Mouse (Mus musculus) hindbrain, embryonic 13.5 days (tissue): ENCODE data around the gene Dhx16. TPM values are rescaled to one million over a fixed set of nuclear protein-coding genes. Genes with fewer than 3 reads are reported as not detected.

Experiments used
- ATAC-seq: fragments of 200-750 bp; cut with Nextera tagmentation; 2 replicates; pipeline ENCODE4 v1.8.0; 2017; ENCODE audit warnings: moderate TSS enrichment; ENCODE audit not compliant: low FRiP score
- H3K27ac ChIP-seq: fragments of 300-500 bp; sonication (generic); 2 replicates; pipeline ENCODE4 v1.5.1; 2015; ENCODE audit warnings: inconsistent platforms, mild to moderate bottlenecking, moderate library complexity
- H3K27me3 ChIP-seq: fragments of 300-500 bp; sonication (generic); 2 replicates; pipeline ENCODE4 v1.6.1; 2015; ENCODE audit warnings: mild to moderate bottlenecking, inconsistent platforms
- H3K36me3 ChIP-seq: fragments of 300-500 bp; sonication (generic); 2 replicates; pipeline ENCODE4 v1.6.1; 2015; ENCODE audit warnings: mild to moderate bottlenecking, inconsistent platforms
- H3K4me1 ChIP-seq: fragments of 300-500 bp; sonication (generic); replicated peaks from 2 replicates; pipeline ENCODE4 v1.6.1; 2015; ENCODE audit warnings: inconsistent platforms
- H3K4me2 ChIP-seq: fragments of 300-500 bp; sonication (generic); 2 replicates; pipeline ENCODE4 v1.6.1; 2015; ENCODE audit warnings: inconsistent platforms, mild to moderate bottlenecking, moderate library complexity
- H3K4me3 ChIP-seq: fragments of 300-500 bp; sonication (generic); 2 replicates; pipeline ENCODE4 v1.5.1; 2015; ENCODE audit warnings: mild to moderate bottlenecking, inconsistent platforms
- H3K9ac ChIP-seq: fragments of 300-500 bp; sonication (generic); 2 replicates; pipeline ENCODE4 v1.6.1; 2015; ENCODE audit warnings: mild to moderate bottlenecking, inconsistent platforms
- H3K9me3 ChIP-seq: fragments of 300-500 bp; sonication (generic); 2 replicates; pipeline ENCODE4 v1.6.1; 2016; ENCODE audit warnings: inconsistent platforms
- whole genome bisulfite sequencing: fragments of 180-500 bp; shearing (Covaris S2); methylation state at CpG from one replicate; pipeline ENCODE4 v1.1.7; 2015; 5-methylcytosine and 5-hydroxymethylcytosine counted together
- polyA plus RNA-seq: library from polyadenylated mRNA; unstranded; fragments of >200 nt; fragmentation: Nextera tagmentation; extraction: Ambion mirVana; gene quantifications from 2 replicates; pipeline ENCODE4 v1.2.1, GENCODE M21; 2015

Gene Dhx16
- polyA plus RNA-seq, 1 experiment from 2014 or later: 28.6 TPM

- ATAC-seq: peak; percentile 28; the same call in 1 of the 2 replicates
- Histone ChIP-seq H3K27ac (no peak overlapping the region), H3K9ac (peak overlapping the region; percentile 60), H3K4me2 (peak overlapping the region; percentile 34), H3K9me3 (no peaks in the 10 kb centered on the region), H3K4me3 (no peak overlapping the region), H3K4me1 (peaks cover 56% of the 10 kb centered on the region), H3K27me3 (no peaks in the 10 kb centered on the region), H3K36me3 (peaks cover 39% of the 10 kb centered on the region)
- WGBS: 31% methylated on average over 21 of the region's 21 CpGs
Observed at GRCm38 (mm10) chr17:35873774-35874519, 5.7 kb upstream of the Dhx16 start.

GRCm38 (mm10) chr17:35874721-35875120 is 4.9 kb upstream of the Dhx16 start:
- 92% methylated on average over 6 of the region's 6 CpGs for WGBS
- H3K4me1 ChIP-seq: peaks cover 48% of the 10 kb centered on the region
- no peak overlapping the region for H3K4me2 ChIP-seq
- H3K27me3 ChIP-seq: no peaks in the 10 kb centered on the region
- H3K9me3 ChIP-seq: no peaks in the 10 kb centered on the region
- H3K4me3 ChIP-seq: no peak overlapping the region
- H3K36me3 ChIP-seq: peaks cover 39% of the 10 kb centered on the region
- ATAC-seq: no peak
- no peak overlapping the region for H3K27ac ChIP-seq
- H3K9ac ChIP-seq: no peak overlapping the region

- Histone ChIP-seq H3K27ac (no peak overlapping the region), H3K4me3 (no peak overlapping the region), H3K36me3 (peaks cover 64% of the 10 kb centered on the region), H3K9me3 (no peaks in the 10 kb centered on the region), H3K27me3 (no peaks in the 10 kb centered on the region), H3K4me1 (peaks cover 17% of the 10 kb centered on the region), H3K9ac (no peak overlapping the region), H3K4me2 (no peak overlapping the region)
- no peak for ATAC-seq
- WGBS: 91% methylated on average over 17 of the region's 17 CpGs
Observed at GRCm38 (mm10) chr17:35882924-35883323, 3.3 kb downstream of the Dhx16 start.

- no peak overlapping the region for H3K4me3 ChIP-seq
- H3K36me3 ChIP-seq: peaks cover 72% of the 10 kb centered on the region
- no peak for ATAC-seq
- no peaks in the 10 kb centered on the region for H3K9me3 ChIP-seq
- H3K9ac ChIP-seq: no peak overlapping the region
- no peak overlapping the region for H3K27ac ChIP-seq
- WGBS: 96% methylated on average over 14 of the region's 14 CpGs
- H3K4me2 ChIP-seq: no peak overlapping the region
- H3K27me3 ChIP-seq: no peaks in the 10 kb centered on the region
- peaks cover 17% of the 10 kb centered on the region for H3K4me1 ChIP-seq
Observed at GRCm38 (mm10) chr17:35883777-35884176, 4.2 kb downstream of the Dhx16 start.

DNA sequence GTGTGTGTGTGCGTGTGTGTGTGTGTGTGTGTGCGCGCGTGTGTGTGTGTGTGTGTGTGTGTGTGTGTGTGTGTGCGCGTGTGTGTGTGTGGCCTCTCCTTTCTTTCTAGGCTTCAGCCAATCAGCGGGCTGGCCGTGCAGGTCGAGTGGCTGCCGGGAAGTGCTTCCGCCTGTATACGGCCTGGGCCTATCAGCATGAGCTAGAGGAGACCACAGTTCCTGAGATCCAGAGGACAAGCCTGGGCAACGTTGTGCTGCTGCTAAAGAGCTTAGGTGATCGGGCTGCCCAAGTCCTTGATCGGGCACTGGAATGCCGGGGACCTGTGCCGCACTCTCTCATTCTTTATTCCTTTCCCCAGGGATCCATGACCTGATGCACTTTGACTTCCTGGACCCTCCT is 8.1 kb downstream of the Dhx16 start:
- Histone ChIP-seq H3K4me3 (no peak overlapping the region), H3K4me1 (no peaks in the 10 kb centered on the region), H3K4me2 (no peak overlapping the region), H3K9me3 (no peaks in the 10 kb centered on the region), H3K36me3 (peaks cover 96% of the 10 kb centered on the region), H3K9ac (no peak overlapping the region), H3K27ac (no peak overlapping the region), H3K27me3 (no peaks in the 10 kb centered on the region)
- ATAC-seq: no peak
- WGBS: 83% methylated on average over 16 of the region's 17 CpGs

DNA sequence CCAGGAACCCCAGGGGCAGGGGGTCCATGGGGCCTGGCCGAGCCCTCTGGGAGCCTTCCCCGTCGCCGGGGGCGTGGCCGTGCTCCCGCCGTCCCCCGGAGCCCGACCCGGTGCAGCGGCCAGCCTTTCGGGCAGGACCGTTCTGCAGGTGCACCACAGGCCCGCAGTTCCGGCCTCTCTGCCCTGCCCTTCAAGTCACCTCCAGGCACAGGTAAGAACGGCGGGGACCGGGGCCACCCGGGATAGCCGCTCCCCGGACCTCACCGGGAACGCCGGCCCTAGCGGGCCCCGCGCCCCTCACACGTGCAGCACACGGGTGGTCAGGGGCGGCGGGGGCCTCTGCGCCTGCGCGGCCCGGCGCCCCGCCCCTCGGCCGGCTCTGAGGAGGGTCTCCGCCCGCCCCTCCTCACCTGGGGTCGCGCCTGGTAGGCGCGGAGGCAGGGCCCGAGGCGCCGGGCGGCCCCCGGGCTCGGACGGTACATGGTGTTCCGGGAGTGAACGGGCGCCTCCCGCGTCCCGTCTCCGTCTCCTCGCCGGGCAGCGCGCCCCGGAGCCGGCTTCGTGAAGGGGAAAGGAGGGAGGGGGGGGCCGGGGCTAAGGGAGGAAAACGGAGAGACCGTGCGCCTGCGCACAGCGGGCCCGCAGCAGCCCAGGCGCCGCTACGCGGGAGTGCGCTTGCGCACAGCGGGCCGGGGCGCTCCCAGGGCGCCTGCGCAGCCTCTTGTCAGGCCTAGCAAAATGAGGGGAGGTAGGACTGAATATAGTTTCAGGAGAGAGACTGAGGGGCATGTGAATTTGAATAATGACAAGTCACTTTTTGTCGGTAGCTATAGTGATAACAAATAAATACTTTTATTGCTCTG is 17.4 kb downstream of the Dhx16 start, which contains the start of gene 2310061I04Rik:
2310061I04Rik (minus strand) TSS at position 651 of the 863 bp plus-strand sequence.
- Histone ChIP-seq H3K4me2 (peak within 1 kb of the TSS; percentile 88), H3K9me3 (no peaks in the 10 kb centered on the region), H3K27ac (peak within 1 kb of the TSS; percentile 98), H3K9ac (peak within 1 kb of the TSS; percentile 95), H3K27me3 (no peaks in the 10 kb centered on the region), H3K36me3 (peaks cover 71% of the 10 kb centered on the region), H3K4me3 (peak within 1 kb of the TSS; percentile 87), H3K4me1 (peaks cover 29% of the 10 kb centered on the region)
- WGBS: under 1% methylated on average over 80 of the region's 86 CpGs
- peak; percentile 94 for ATAC-seq

DNA sequence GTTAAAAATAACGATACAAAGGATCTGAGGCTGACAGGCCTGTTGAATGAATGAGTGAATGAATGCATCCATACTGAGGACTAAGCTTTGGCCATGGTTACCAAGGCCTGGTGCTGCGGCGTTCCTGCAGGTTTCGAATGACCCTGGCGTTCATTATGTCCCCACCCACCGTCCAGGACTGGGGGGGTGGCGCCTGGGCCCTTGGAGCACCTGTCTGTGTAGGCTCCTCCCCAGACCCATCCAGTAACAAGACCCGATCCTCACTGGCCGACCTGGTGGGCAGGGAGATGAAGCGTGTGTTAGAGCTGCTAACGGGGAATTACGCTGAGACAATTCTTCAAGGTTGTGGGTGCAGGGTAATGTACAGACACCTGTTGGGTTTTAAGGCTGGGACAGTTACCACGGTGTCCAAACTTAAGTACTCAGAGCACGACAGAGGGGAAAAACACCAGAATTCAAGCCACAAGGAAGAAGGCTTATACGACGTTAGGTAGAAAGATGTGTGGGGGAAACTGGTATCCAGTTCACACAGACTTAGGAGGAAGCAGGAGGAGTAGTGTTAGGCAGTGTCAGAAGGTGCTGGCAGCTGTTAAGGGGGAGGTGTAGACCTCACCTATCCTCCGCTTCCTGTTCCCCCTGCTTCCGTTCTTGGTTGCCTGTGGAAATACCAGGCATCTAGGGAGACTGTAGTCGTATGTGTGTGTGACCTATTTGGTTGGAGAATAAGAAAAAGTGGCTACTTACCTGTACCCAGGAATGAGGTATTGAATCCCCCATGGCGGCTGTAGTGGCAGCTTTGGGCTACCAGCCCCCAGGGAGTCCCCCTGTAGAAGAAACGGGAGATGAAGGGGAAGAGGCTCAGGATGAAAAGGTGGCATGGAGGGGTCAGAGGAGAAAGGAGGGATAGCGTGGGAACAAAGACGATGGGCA is 18.3 kb downstream of the Dhx16 start:
- 45% methylated on average over 23 of the region's 23 CpGs for WGBS
- no peaks in the 10 kb centered on the region for H3K9me3 ChIP-seq
- peak overlapping the region; percentile 98 for H3K27ac ChIP-seq
- peak; percentile 64 for ATAC-seq
- H3K36me3 ChIP-seq: peaks cover 71% of the 10 kb centered on the region
- H3K4me2 ChIP-seq: peak overlapping the region; percentile 88
- H3K4me1 ChIP-seq: peaks cover 29% of the 10 kb centered on the region
- peak overlapping the region; percentile 87 for H3K4me3 ChIP-seq
- H3K9ac ChIP-seq: peak overlapping the region; percentile 95
- no peaks in the 10 kb centered on the region for H3K27me3 ChIP-seq

DNA sequence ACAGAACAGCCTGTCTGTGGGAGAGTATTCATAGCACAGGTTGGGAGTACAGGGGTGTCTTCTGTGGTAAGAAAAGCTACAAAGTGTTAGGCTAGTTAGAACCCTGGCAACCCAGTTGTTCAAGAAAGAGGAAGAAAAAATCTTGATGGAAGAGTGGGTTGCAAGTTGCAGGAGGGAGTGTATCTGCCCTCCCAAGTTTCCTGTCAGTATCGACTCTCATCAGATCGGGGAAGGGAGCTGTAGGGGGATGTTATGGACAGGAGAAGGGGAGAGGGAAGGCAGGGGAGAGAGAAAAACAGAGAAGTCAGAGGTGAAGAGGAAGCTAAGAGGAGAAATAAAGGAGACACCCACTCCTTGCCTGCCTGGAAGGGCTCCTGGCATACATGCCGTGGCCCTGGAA is 21.0 kb downstream of the Dhx16 start:
- 92% methylated on average over 3 of the region's 3 CpGs for WGBS
- H3K9ac ChIP-seq: no peak overlapping the region
- H3K27ac ChIP-seq: no peak overlapping the region
- no peak overlapping the region for H3K4me3 ChIP-seq
- no peak overlapping the region for H3K4me2 ChIP-seq
- H3K27me3 ChIP-seq: no peaks in the 10 kb centered on the region
- H3K4me1 ChIP-seq: peaks cover 23% of the 10 kb centered on the region
- H3K9me3 ChIP-seq: no peaks in the 10 kb centered on the region
- no peak for ATAC-seq
- peaks cover 77% of the 10 kb centered on the region for H3K36me3 ChIP-seq

DNA sequence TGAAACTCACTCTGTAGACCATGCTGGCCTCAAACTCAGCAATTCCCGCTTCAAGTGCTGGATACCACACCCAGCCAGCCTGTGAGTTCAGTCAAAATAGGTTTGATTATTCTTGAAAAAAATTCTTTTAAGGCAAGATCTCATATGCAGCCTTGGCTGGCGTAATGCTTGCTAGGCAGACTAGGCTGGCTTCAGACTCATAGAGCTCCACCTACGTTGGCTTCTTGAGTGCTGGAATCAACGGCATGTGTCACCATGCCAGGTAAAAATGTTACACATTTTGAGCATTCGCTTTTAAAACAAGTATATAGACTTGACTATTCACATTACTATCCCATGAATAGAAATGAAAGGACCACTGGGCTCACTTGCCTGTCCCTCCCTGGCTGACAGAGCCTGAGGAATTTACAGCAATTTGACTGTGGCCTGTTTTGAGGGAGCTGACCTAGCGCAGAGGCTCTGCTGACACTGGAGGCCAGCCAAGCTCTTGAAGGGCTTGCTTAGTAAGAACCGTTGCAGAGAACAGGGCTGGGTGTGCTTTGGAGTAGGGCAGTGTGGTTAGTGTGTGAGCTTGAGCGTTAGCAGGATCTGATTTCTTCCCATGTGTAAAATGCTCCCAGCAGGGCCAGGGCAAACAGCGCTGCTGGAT is 23.8 kb downstream of the Dhx16 start:
- Histone ChIP-seq H3K27me3 (no peaks in the 10 kb centered on the region), H3K27ac (0 out of 2 replicates have a peak overlapping the region, but pooled peaks have one; percentile 9), H3K36me3 (peaks cover 96% of the 10 kb centered on the region), H3K4me3 (no peak overlapping the region), H3K4me1 (peaks cover 22% of the 10 kb centered on the region), H3K9ac (no peak overlapping the region), H3K9me3 (no peaks in the 10 kb centered on the region), H3K4me2 (no peak overlapping the region)
- 93% methylated on average over 9 of the region's 9 CpGs for WGBS
- no peak for ATAC-seq

DNA sequence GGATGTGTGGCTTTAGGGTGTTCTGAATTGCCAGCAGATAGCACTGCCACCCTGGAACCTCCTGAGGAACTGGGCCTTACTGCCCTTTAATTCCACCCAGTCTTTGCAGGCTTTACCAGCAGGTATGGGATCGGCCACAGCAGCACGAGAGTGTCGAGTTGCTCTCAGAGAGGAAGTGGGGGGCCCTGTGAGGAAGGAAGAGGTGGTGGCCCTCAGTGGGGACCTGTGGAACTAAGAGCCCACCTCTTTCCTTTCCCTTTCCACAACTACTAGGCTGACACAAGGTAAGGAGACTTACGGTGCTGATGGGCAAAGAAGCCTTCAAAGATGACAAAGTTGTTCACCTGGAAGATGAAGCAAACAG is 24.4 kb downstream of the Dhx16 start:
- Histone ChIP-seq H3K9ac (no peak overlapping the region), H3K27ac (0 out of 2 replicates have a peak overlapping the region, but pooled peaks have one; percentile 9), H3K4me3 (no peak overlapping the region), H3K9me3 (no peaks in the 10 kb centered on the region), H3K4me2 (no peak overlapping the region), H3K4me1 (peaks cover 27% of the 10 kb centered on the region), H3K36me3 (peaks cover 96% of the 10 kb centered on the region), H3K27me3 (no peaks in the 10 kb centered on the region)
- ATAC-seq: no peak
- WGBS: 90% methylated on average over 4 of the region's 4 CpGs

- Histone ChIP-seq H3K4me3 (no peak overlapping the region), H3K9ac (no peak overlapping the region), H3K27me3 (no peaks in the 10 kb centered on the region), H3K9me3 (no peaks in the 10 kb centered on the region), H3K4me2 (no peak overlapping the region), H3K4me1 (peaks cover 34% of the 10 kb centered on the region), H3K36me3 (peaks cover 80% of the 10 kb centered on the region), H3K27ac (no peak overlapping the region)
- no peak for ATAC-seq
- WGBS: 98% methylated on average over 1 of the region's 1 CpGs
Observed at GRCm38 (mm10) chr17:35905587-35905986, 26.0 kb downstream of the Dhx16 start.
